Mouse (Mus musculus): Measurements from ENCODE around the gene Cbr3. TPM values are rescaled to one million over a fixed set of nuclear protein-coding genes. Genes with fewer than 3 reads are reported as not detected.
A peak's percentile ranks its signal among the peaks of the same experiment; 100 is the strongest.

Gene Cbr3
- total RNA-seq, 2 experiments from 2014 or later, result 3.0 to 3.6 TPM

DNA sequence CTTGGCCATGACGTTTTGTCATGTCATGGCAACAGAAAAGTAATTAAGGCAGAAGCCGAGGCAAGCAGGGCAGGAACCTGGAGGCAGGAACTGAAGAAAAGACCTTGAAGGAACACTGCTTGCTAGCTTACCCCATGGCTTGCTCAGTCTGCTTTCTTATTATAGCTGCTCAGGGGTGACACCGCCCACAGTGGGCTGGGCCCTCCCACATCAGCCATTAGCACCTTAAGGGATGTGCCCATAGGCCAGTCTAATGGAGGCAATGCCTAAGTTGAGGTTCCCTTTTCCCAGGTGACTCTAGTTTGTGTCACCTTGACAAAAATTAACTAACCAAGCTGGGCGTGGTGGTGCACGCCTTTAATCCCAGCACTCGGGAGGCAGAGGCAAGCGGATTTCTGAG lies 24.1 kb downstream of the Cbr3 start:
- no peak for DNase-seq
- intact Hi-C loops (cut with DNase I; ENCODE audit: low total_unique reads), result no loop called here

DNA sequence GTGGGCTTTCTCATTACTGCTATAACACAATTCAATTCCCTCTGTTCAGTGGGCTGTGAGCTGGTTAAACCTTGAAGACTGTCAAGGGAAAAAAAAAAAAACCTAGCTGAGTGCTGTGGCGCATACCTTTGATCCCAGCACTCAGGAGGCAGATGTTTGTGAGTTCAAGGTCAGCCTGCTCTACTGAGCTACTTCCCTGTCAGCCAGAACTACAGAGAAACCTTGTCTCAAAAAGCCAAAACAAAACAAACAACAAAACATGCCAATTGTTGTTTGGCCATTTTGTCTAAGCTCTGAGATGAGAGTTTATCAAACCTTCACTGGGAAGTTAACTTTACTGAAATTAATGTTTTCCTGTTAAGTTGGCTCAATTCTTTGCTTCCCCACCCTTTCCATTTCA lies 26.2 kb downstream of the Cbr3 start:
- intact Hi-C loops (cut with DNase I; ENCODE audit: low total_unique reads), result no loop called here
- no peak for DNase-seq

DNA sequence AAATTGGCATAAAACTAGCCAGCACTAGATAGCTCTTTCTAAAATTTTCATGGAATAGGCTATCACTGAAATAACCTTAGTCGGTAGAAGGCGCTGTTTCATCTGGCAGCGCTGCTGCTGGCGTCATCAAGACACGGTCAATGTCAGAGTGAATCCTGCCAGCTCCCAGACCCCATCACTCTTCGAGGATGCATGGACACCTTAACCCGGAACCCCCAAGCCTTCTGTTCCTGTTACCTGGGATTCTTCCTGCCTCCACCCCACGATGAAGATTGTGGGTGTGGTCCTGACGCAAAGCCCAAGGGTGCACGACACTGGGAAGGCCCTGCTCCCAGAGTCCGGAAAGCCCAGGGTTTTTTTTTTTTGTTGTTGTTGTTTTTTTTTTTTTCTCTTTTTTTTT lies 27.9 kb downstream of the Cbr3 start:
- peak; percentile 63 for DNase-seq
- intact Hi-C loops (cut with DNase I; ENCODE audit: low total_unique reads), result no loop called here

DNA sequence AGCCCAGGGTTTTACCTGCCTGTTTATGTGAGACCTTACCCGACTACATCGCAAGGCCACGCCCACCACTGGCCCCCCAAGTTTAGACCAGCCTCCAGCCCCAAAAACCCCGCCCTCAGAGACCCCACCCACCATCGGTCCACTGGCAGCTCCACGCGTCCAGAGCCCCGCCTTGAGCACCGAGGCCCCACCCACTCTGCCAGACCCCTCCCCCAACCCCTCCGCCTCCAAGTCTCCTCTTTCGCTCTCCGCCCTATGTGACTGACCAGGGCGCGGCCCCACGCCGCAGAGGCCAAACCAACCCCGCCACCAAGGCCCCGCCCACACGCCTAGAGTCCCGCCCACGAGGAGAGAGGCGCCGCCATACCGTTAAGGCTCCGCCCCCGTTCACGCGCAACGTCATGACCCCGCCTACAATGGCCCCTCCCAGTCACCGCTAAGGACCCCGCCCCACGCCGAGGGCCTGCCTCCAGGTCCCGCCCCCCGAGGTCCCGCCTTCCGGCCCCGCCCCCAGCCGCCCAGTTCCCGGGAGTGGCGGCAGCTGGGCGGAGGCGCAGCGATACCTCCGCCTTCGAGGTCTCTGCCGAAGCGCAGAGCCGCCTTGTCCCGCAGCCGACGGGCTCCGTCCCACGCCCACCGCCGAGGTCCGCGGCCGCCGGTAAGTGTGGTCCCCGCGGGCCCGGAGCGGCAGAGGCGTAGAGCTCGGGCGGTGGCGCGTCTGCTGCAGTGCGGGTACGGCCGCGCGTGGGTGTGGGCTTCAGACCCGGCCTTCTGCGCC lies 28.6 kb downstream of the Cbr3 start, which contains the start of gene Dop1b:
Gene Dop1b, plus strand, starts transcription at position 494 of the 778 bp plus-strand sequence.
- peak; percentile 99 for DNase-seq
- intact Hi-C loops (cut with DNase I; ENCODE audit: low total_unique reads), result no loop called here

DNA sequence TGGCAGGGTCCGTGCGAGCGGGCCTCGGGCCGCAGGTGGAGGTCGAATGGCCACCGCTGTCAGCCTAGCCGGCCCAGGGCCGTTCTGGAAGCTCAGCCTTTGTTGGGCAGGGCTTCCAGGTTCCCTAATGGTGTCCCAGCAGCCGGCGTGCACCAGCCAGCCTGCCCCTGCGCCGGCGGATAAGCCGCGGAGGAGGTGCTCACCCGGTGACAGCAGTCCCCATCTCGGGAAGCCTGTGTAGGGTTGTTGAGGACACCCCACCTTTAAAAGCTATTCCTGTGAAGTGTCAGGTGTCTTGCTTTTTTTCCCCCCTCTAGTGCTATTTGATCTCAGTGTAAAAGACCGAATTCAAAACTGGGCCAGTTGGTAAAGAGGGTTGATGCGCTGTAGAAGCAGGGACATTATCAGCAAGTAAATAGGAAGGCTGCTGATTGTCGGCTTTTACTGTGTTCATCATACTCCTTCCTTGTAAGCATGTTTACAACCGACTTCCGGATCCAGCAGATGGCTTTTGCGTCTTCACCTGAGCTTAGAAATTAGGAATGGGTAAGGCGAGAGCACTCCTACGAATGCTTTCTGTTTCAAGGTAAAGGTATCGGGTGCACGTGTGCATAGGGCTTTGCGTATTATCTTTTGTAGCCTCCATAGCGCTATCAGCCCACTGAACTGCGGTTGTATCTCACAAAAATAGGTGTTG lies 29.3 kb downstream of the Cbr3 start:
- DNase-seq, result no peak
- intact Hi-C loops (cut with DNase I; ENCODE audit: low total_unique reads), result no loop called here

DNA sequence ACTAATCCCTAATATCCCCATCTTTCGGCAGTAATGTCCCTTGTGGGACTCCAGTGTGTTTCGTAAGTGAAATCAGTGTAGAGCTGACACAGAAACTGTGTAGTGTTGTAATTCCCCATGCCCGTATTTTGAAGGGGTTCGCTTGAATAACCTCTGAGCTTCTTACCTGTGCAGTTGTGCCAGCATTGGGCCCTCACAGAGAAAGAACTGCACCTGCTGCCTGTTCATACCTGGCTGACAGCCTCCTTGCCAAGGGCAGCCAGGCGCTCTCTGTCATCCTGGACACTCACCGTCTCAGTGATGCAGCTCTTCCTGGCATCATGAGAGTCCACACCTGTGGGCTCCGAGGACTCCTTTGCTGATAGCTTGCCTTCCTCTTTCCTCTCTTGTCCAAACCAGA lies 30.0 kb downstream of the Cbr3 start:
- intact Hi-C loops (cut with DNase I; ENCODE audit: low total_unique reads), result no loop called here
- DNase-seq, result no peak

DNA sequence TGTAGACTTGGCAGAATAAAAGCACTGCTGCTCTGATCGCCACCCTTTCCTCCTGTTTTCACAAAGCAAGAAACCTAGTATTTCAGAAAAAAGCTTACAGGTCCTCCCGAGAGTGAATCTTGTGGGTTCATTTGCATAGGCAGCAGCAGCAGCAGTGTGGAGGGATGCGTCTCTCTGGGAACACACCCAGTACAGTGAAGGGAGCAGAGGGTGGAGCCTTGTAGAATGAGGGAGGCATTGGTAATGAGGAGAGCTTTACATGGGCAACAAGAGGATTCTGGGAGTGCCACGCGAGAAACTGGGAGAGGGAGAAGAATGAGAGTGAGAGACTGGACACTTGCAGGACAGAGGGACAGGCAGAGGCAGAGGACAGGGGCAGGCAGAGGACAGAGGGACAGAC lies 31.4 kb downstream of the Cbr3 start:
- no peak for DNase-seq
- intact Hi-C loops (cut with DNase I; ENCODE audit: low total_unique reads), result no loop called here

DNA sequence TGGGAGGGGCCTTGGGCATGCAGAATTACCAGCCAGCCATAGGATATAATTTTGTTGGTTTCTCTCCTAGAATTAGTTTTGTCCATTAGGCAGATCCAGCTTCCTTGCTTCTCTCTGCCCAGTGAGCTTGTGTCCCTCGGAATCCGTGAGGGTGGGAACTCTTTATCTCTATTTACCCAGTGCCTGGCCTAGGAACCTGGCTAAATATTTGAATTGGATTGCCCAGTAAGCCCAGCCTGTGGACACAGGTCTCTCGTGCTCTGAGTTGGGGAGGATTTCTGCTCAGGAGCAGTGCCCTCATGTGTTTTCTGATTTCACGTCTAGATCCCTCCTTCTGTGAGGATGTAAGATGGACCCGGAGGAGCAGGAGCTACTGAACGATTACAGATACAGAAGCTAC lies 32.8 kb downstream of the Cbr3 start:
- DNase-seq, result no peak
- intact Hi-C loops (cut with DNase I; ENCODE audit: low total_unique reads), result no loop called here

DNA sequence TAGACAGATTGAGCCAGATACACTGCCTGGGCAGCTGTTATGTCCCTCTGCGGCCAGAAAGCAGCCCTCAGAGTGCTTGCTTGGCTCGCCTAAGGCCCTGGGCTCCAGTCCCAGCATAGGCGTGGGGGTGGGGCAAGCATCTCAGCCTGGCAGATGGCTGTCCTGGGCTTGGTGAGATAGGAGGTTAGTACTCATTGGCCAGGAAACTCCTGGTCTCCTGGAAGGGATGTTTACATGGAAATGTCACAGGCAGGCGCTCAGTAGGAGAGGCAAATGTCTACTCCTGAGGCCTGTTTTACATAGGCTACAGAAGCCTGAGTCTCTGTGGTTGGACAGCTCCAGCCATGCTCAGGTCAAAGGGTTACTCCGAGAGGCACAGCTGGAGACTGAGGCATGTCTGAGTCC lies 34.3 kb downstream of the Cbr3 start:
- intact Hi-C loops (cut with DNase I; ENCODE audit: low total_unique reads), result no loop called here
- DNase-seq, result peak; percentile 85

DNA sequence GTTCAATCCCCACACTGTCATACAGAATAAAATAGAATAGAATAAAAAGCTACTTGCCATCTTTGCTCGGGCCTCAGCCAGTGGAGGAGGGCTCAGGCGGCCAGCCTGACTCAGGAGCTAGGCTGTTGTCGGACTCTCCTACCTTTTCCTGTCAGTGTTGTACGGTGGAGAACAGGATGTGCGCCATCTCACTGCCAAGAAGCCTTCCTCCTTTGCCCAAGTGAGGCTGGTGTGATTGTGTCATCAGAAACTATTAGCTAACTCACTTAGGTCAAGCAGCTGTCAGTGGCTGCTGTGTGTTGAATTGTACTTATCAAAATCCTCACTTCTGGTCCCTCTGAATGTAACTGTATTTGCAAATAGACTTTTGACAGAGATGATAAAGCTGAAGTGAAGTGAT lies 38.8 kb downstream of the Cbr3 start:
- no peak for DNase-seq
- intact Hi-C loops (cut with DNase I; ENCODE audit: low total_unique reads), result no loop called here

DNA sequence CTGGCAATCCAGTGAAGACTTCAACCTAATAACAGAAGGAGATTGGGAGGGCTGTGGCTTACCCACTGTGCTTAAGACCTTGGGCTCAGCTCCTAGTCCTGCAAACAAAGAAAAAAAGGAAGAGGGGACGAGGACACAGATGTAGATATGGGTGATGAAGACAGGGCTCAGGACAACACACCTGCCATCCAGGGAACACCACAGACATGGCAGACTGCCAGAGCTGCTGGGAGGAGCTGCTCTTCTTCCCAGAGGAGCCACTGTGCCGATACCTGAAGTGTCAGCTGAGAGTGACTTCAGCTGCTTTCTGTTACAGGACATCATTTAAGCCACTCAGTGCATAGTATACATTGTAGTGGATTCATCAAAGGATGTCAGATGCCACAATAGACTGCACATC lies 39.5 kb downstream of the Cbr3 start:
- DNase-seq, result no peak
- intact Hi-C loops (cut with DNase I; ENCODE audit: low total_unique reads), result no loop called here

DNA sequence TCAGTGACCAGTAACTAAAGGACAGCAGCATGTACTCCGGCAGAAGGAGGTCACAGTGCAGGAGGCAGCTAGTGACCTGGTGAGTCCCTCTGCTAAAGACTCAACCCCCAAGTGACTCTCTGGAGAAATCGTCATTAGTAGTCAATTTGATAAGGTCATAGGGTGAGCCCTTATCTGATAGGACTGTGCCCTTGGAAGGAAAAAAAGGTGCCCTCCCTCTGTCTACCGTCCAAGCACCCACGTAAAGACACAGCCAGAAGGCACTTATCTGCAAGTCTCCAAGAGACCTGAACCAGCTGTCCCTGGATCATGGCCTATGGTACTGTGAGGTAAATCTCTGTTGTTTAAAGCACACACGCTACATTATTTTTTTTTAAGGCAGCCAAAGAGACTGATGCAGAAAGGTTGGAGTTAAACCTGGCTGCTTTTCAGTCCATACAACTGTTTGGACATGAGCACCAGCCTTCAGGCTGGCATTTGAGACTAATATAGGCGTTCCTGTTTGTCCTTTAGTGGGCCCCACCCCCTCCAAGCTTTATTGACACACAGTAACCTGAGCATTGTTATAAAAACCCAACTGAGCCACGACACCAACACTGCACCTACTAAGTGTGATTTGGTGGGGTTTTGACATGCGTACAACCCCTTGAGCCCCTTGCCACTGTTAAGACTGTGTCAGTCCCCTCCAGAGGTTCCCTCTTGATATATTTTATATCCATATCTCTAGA lies 42.6 kb downstream of the Cbr3 start:
- DNase-seq, result no peak
- intact Hi-C loops (cut with DNase I; ENCODE audit: low total_unique reads), result no loop called here

DNA sequence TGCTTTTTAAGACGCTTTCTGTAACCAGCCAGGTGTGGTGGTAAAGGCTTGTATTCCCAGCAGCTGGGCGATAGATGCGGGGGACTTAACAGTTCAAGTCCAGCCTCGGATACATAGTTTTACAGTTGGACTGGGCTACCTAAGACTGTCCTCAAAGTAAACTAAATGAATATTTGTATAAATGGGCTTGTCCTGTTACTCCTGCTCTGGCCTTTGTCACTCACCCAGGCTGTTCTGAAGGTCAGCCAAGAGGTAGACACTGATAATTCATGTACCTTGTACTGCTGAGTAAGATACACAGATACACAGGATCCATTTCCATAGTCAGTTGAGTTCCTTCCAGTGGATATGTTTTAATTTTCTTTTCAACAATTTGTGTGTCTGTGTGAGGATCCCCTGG lies 43.2 kb downstream of the Cbr3 start:
- DNase-seq, result no peak
- intact Hi-C loops (cut with DNase I; ENCODE audit: low total_unique reads), result no loop called here

DNA sequence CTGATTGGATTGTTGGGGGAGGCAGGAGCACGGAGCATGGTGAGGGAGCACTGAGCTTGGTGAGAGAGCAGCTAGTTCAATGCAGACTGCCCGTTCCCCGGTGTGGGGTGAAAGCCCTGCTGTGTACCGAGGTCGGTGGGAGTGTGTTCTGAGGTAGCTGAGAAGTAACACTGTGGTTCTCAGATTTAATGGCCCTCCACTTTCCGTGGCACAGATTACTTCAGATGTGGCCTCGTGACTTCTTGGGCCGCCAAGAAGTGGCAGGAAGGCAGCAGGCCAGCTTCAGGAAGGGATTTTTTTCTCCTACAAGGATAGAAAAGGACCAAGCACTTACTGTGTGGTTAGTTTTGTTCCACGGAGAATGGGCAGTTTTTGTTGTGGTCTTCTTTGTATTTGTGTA lies 45.7 kb downstream of the Cbr3 start:
- intact Hi-C loops (cut with DNase I; ENCODE audit: low total_unique reads), result no loop called here
- no peak for DNase-seq

DNA sequence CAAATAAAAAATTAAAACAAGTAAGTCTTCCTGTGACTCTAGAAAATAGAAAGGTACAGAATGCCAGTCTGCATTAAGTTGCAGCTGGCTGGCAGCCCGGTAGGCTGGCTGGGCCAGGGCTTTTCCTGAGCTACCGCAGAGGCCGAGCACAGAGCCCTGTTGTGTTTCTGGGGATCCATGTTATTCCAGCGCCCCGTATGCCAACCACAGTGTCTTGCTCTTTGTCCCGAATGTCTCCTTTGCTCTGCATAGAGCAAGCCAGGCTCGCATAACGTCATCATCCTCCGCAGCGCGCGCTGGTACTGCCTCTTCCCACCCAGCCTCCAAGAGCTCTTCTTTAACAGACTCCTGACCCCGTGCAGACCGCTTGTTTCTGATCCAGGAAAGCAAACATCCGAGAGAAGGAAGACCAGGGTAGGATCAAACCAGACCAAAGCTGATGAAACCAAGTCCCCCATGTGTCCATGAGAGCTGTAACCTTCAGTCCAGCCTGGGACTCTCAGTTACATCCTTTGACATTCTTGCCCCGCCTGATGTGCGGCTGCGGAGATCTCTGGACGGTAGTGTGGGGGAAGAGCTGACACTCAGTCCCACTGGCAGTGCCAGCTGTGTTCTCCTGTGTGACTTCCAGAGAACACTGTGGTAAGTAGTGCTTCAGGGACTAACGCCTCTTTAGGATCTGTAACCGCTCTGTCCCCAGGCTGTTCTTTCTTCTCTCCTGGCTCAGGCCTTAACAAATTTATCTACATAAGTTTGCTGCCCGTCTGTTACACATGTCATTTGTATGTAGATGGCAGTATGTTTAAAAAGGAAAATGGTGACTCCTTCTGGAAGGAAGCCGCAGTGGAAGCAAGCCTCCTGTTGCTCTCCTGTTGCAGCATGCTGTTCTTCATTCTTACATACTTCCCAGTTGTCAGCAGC lies 47.0 kb downstream of the Cbr3 start:
- no peak for DNase-seq
- intact Hi-C loops (cut with DNase I; ENCODE audit: low total_unique reads), result no loop called here

DNA sequence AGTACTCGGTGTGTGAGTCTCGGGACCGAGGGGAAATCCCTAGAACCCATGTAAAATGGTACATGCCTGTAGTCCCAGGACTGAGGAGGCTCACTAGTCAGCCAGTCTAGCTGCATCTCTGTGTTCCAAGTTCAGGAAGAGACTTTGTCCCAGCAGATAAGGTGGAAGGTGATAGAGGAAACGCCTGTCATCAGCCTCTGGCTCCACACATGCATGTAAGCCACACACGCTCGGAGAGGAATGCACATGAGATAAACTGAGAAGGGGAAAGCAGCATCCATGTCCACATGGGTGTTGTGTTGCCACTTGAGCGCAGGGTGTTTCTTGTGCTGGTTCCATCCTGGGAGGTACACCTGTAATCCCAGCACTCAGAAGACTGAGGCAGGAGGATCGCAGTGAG lies 48.3 kb downstream of the Cbr3 start:
- no peak for DNase-seq

DNA sequence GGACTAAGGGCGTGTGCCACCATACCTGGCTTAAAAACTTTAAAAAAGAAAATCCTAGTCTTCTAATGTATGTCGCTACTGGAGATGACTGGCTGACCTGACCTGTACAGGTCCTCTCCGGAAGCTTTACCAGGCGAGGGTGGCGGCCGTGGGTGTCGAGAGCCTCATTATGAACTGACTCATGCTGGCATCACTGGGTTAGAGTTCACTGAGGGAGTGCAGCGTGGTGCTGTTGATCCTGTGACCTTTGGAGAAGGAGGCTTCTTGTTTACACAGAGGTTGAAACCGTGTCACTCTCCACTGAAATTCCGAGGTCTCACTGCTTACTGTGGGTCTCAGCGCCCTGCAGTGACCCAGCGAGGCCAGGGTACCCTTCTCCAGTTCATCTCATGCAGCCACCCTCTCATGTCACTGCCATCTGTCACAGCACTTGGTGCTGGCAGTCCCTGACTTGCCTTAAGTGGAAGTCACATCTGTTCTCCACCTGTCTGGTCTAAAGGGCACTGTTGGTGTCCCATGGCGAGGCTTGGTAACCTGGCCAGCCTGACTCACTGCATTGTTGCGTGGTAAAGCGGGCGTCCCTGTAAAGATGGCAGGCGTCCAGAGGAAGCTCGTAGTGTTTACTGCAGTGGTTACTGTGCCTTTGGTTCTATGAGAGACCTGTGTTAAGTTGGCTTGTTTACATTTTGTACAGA lies 50.0 kb downstream of the Cbr3 start:
- intact Hi-C loops (cut with DNase I; ENCODE audit: low total_unique reads), result no loop called here
- DNase-seq, result peak; percentile 40

More for the DNA sequence above, 48.3 kb downstream of the Cbr3 start:
- intact Hi-C loops (cut with DNase I; ENCODE audit: low total_unique reads), result no loop called here

DNA sequence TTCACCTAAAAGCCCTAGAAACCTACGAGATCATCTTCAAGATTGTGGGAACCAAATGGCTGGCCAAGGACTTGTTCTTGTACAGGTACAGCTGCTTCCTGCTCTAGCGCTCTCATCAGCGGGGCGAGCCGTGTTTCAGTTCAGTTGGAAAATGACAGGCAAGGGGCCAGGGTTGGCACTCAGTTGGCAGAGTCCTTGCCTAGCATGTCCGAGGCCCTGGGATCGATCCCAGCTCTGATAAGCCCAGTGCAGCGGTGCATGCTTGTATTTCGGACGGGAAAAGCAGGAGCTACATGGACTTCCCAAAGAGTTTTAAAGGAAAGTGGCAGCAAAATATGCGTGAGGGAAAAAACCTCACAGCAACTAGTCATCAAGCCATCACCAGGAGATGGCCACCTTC lies 56.2 kb downstream of the Cbr3 start:
- no peak for DNase-seq

More for the DNA sequence above, 56.2 kb downstream of the Cbr3 start:
- intact Hi-C loops (cut with DNase I; ENCODE audit: low total_unique reads), result no loop called here

Measured in gastrocnemius, postnatal 14 days (tissue).